Mouse (Mus musculus): ENCODE results near the gene Alox5.
A peak's percentile ranks its signal among the peaks of the same experiment; 100 is the strongest.
"Not testable (repeated sequence)": the region's sequence is repeated elsewhere in the genome, so short reads cannot be mapped to it uniquely, and the experiment has no call there.

Alox5 gene

GRCm38 (mm10) chr6:116460544-116461283 is at the start of gene Alox5:
Alox5 (minus strand) TSS chr6:116461178.
- DNase-seq: no peak

- DNase-seq: not testable (repeated sequence)
These were observed 45.5 kb upstream of the Alox5 start, which contains the start of gene Olfr212 for GRCm38 (mm10) chr6:116506302-116507003. Olfr212 (plus strand) TSS chr6:116506516.

DNA sequence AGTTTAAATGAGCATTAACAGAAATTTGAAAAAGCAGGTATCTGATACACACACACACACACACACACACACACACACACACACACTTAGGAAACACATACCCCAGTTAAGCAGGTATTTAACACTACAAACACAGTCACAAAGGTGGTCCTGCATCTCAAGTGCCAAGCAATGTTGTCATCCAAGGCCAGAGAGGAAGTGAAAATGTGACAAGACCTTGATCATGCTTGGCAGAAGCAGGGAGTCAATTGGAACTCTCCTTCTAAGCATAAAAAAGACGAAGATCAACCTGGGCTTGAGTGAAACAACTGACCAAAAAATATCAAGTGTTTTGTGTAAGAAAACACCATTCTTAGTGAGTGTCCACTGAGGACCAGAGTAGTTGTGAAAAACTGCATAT is 35.0 kb upstream of the Alox5 start:
- DNase-seq: no peak

- no peak for DNase-seq
These were observed 32.8 kb upstream of the Alox5 start for GRCm38 (mm10) chr6:116493742-116494141.

DNA sequence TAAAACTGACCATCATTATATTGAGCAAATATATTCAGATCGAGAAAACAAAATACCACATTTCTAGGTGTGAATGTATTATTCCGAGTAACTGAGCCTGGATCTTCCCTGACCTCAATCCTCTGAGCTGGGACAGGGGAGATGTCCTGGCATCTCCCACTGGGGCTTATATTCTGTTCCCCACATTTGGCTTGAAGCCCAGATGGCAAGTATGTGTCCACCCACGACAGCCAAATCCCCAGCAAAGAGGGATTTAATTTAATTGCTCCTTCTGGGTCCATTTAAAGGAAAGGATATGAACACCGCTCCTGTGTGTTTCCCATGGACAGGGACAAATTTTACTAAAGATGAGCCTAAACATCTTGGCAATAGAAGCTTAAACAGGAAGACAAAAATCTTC is 27.8 kb upstream of the Alox5 start, which contains the start of gene Olfr211:
TSS of gene Olfr211 (plus strand) at position 301 of the 400 bp plus-strand sequence.
- no peak for DNase-seq

- DNase-seq: no peak
These were observed 25.9 kb upstream of the Alox5 start for GRCm38 (mm10) chr6:116486833-116487232.

GRCm38 (mm10) chr6:116485081-116485480 is 24.1 kb upstream of the Alox5 start:
- no peak for DNase-seq

DNA sequence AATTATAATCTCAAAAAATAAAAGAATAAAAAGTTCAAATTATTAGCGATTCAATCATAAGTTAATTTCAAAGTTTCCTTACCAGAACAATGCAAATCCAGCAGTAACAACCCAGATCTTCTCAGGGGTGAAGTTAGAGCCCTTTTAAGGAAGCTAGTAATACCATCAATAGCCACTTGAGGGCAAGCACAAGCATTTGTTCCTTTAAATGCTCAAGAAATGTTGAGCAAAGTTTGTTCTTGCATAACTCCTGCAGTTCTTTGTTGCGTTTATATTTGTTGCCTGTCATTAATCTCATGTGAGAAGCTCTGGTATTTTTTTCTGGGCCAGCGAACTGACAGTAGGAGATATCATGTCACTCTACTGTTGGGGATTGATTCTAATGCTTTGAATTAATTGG is 7.1 kb upstream of the Alox5 start:
- no peak for DNase-seq

DNA sequence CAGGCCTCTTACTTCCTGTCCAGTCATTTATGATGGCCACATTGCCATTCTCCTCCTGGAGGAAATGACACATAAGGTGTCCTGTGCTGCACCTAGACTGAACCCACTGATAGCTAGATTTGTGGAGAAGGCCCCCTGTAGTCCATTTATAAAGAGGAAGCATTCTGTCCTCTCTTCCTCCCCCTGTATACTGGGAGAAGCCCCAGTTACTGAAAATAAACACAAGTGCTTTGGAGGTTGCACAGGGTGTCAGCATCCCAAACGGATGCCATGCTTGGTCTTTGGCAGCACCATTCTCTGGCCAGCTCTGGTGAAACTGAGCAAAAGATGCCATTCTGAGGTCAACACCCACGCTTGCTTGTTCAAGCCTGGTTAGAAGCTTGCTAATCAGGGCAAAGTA is 1.7 kb downstream of the Alox5 start:
- no peak for DNase-seq

GRCm38 (mm10) chr6:116458728-116459127 is 2.2 kb downstream of the Alox5 start:
- DNase-seq: no peak

- peak; percentile 5 to 7 for DNase-seq
These were observed 4.5 kb downstream of the Alox5 start for GRCm38 (mm10) chr6:116456482-116456881.

DNA sequence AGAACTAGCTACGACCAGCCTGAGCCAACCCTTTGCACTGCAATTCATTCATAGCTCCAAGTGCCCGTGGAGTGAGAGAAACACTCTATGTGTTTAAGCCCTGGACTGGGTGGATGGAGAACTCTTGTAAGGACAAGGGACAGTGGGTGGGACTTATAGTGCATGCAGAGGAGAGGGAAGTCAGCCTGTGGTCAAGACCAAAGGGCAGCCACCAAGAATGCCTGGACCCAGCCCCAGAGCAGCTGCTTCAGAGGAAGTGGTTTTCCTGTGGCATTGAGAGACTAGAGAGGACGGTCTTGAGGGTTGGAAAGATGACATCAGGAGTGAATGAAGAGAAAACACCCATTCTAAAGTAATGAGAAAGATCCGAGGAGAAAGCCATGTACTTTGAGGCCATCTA is 5.2 kb downstream of the Alox5 start:
- DNase-seq: no peak

DNA sequence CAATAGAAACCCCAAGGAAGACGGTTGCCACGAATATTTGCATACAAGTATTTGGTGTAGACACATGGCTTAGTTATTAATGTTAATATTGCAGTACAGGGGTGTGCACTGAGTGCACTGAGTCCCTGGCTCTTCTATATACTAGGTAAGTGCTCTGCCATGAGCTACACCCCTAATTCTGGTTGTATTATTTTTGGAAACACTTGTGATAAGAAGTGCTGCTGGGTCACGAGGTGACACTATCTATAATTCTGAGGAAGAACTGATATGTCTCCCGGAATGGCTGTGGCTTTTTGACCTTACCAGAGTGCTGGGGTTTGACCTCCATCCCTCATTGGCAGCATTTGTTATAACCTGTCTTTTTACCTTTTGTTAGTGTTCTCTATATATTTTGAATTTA is 20.1 kb downstream of the Alox5 start:
- no peak for DNase-seq

- DNase-seq: no peak
These were observed 20.5 kb downstream of the Alox5 start for GRCm38 (mm10) chr6:116440447-116440846.

DNA sequence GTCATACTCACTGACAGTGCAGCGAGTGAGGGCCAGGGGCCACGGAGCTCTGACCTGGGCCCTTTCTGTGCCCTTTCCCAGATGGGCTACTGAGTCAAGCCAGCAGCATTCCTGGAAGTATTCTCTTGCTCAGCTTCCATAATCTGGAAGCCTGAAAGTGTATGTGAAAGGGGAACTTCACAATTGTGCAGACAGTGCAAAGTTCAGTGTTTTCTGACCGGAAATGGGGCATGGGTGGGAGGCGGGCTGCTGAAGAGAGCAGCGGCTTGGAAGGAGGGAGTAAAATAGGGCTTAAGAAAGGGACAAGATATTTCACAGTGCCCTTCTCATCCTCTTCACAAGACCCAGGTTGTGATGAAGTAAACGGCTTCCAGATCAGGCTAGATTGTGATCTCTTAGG is 21.4 kb downstream of the Alox5 start:
- DNase-seq: no peak

DNA sequence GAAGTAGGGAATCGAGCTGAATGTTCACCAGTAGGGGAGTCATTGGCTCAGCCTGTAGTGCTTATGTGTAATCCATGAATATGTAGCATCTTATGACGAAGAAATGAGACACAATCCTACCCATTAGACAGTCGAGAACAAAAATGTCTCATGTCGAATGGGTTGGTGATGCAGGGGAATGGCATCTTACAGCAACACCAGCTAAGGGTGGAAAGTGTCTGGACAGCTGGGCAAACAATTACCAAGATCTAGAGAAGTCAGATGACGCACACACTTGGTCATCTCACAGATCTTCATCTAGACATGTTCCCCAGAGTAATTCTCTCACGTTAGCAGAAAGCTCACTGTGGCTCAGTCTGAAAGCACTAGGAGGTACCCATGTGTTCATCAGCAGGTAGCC is 22.1 kb downstream of the Alox5 start:
- no peak for DNase-seq

GRCm38 (mm10) chr6:116428282-116428681 is 32.7 kb downstream of the Alox5 start:
- no peak for DNase-seq

DNA sequence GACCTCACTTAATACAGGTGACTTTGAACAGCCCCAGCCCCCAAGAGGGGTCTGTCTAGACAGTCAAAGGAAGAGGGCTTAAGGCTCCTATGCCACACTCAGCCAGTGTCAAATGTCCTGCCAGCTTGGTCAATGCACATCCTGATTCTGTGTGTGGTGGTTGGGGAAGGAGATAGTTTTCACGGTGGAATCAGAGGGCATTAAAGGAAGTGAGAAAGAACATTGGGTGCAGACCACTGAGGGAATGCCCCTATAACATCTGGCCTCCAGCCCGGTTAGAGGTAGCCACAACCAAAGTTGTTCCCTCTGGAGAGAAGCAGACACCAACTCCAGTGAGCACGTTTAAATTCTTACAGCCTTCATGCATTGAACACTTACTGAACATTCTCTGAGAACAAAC is 33.4 kb downstream of the Alox5 start:
- no peak for DNase-seq

- DNase-seq: no peak
These were observed 37.3 kb downstream of the Alox5 start for GRCm38 (mm10) chr6:116423664-116424063.

DNA sequence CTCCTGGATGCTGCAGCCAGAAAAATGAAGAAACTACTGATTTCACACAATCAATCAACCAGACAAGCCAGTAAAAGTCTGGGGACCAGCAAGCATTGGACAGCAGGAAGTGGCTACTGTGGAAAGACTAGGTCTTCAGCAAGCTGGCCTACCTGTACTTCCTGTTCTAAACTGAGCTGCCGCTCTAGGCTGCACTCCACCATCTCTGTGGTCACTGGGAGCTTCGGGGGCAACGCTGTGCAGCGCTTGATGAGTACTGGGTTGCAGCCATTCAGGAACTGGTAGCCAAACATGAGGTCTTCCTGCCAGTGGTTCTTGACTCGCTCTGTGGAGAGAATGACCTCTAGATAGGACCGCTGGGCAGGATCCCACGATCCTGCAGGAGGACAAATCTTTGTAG is 38.0 kb downstream of the Alox5 start:
- DNase-seq: no peak

- DNase-seq: no peak
These were observed 40.7 kb downstream of the Alox5 start for GRCm38 (mm10) chr6:116420271-116420670.

DNA sequence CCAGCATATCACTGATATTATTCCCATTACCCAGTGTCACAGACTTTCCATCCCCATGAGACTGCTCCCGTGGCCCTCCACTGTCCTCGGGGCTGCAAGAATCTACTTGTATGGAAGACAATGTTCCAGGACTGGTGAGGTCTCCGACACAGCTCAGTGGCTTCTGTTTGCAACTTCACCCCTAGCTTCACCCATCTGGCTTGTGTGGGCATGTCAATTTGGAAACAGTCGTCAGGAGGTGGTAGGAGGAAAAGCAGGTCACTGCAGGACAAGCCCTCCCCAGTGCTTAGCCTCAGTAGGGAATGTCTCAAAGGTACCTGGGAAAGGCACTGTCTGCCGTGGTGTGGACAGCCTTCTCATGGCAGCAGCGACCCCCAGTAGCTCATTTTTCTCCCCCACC is 41.3 kb downstream of the Alox5 start:
- DNase-seq: no peak

GRCm38 (mm10) chr6:116418487-116418886 is 42.5 kb downstream of the Alox5 start:
- DNase-seq: no peak

Measured in thymus, postnatal 36 days (tissue).